Mouse (Mus musculus): ENCODE measurements around the gene Atp6v1c2. TPM values are rescaled to one million over a fixed set of nuclear protein-coding genes. Genes with fewer than 3 reads are reported as not detected.

Atp6v1c2 gene
- polyA plus RNA-seq, 1 experiment from 2014 or later: 0.69 TPM

DNA sequence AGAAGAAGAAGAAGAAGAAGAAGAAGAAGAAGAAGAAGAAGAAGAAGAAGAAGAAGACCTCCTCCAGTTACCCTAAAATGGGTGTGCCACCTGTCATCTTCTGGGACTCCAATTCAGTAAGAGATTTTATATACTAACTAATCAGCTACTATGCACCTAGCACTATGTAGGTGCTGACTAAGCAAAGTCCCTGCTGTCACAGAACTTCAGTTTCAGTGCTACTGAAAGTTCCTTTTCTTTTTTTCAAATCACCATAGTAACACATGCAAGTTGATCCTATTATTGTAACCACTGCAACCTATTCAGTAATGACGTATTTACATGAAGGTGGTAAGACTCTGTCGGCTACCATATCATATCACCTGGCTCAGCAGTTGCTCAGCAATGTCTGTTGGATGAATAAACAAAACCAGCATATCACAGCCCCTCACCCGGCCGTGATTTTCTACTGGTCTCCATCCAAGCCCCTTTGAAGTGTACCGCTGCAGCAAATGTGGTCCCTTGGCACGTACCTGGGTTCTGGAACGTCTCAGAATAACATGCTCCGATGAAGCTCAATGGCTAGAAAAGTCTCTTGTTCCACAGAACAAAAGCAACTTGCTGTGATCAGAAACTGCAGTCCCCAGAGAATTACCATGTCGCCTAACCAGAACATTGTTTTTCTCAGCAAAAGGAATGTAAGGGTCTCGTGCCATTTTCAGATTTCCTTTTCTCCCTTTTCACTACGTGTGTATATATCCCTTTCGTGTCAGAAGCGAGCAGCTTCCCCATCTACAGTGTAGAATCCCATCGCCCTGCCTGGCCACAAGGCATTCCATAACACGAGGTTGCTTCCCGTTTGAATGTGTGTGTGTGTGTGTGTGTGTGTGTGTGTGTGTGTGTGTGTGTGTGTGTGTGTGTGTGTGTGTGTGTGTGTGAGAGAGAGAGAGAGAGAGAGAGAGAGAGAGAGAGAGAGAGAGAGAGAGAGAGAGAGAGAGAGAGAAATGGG is 18.0 kb downstream of the Atp6v1c2 start:
- WGBS: 67% methylated on average over 16 of the region's 16 CpGs
- DNase-seq (ENCODE audit: low spot score): no peak
- no peak overlapping the region for H3K27ac ChIP-seq

DNA sequence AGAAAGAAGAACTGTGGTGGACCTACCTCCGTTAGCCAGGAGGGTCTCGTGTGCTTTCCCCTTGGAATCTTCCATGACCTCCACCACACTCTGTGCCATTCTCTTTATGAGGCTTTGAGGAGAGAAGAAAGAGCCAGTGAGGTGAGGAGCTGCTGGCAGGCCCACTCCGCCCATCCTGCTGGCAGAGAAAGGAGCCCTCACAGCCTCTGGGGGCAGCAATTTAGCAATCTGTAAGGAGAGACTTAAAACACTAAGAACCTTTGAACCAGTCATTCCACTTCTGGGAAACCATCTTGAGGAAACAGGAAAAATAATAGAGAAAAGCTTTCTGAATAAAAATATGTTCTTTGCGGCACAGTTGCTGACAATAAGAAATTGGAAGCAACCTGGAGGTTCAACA is 20.9 kb downstream of the Atp6v1c2 start:
- Histone ChIP-seq H3K4me3 (no peak overlapping the region), H3K4me1 (0 out of 2 replicates have a peak, but pooled peaks cover 2% of the 10 kb centered on the region), H3K27ac (no peak overlapping the region), H3K27me3 (ENCODE audit: insufficient read depth, poor library complexity, severe bottlenecking) (no peaks in the 10 kb centered on the region), H3K36me3 (no peaks in the 10 kb centered on the region), H3K9me3 (no peaks in the 10 kb centered on the region)
- WGBS: 68% methylated on average over 4 of the region's 4 CpGs
- no peak for DNase-seq (ENCODE audit: low spot score)

More for the DNA sequence above, 18.0 kb downstream of the Atp6v1c2 start:
- Histone ChIP-seq H3K4me1 (no peaks in the 10 kb centered on the region), H3K36me3 (no peaks in the 10 kb centered on the region), H3K4me3 (no peak overlapping the region), H3K27me3 (ENCODE audit: insufficient read depth, poor library complexity, severe bottlenecking) (no peaks in the 10 kb centered on the region), H3K9me3 (no peaks in the 10 kb centered on the region)

DNA sequence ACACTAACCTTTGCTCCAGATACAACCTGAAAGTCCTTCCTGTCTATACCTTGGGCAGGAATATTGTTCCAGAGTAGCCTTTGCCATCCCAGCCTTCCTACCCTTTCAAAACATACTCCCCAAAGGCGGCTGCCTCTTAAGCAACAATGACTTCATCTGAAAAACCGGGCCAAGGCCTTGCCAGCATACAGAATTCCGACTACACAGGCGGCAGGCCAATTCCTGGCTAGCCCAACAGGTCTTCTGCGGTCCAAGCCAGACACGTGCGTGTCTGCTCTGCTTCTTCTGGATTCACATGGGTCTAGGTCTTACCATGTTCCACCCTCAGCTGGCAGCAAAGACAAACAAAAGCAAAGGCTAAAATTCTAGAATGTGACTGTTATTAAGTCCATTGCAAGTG is 23.7 kb downstream of the Atp6v1c2 start:
- Histone ChIP-seq H3K36me3 (no peaks in the 10 kb centered on the region), H3K4me1 (0 out of 2 replicates have a peak, but pooled peaks cover 4% of the 10 kb centered on the region), H3K9me3 (no peaks in the 10 kb centered on the region), H3K27me3 (ENCODE audit: insufficient read depth, poor library complexity, severe bottlenecking) (no peaks in the 10 kb centered on the region), H3K4me3 (no peak overlapping the region), H3K27ac (no peak overlapping the region)
- DNase-seq (ENCODE audit: low spot score): no peak
- WGBS: 85% methylated on average over 7 of the region's 7 CpGs

DNA sequence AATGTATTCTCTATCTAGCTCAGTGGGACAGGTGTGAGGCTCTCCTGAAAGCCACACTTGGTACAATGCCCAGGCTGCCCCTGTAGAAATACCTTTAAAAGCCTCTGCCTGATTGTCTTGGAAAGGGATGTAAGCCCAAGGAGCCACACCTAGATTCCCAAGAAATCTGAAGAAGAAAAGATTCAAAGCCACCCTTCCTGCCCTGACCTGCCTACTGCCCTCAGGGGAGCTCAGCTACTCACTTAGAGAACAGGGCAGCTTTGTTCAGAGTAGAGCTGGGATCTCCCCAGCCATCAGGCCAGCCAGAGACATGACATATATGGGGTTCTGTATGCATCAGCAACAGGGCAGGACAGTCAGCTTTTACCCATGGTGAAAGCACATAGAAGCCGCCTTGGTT is 29.3 kb downstream of the Atp6v1c2 start:
- 74% methylated on average over 1 of the region's 1 CpGs for WGBS

DNA sequence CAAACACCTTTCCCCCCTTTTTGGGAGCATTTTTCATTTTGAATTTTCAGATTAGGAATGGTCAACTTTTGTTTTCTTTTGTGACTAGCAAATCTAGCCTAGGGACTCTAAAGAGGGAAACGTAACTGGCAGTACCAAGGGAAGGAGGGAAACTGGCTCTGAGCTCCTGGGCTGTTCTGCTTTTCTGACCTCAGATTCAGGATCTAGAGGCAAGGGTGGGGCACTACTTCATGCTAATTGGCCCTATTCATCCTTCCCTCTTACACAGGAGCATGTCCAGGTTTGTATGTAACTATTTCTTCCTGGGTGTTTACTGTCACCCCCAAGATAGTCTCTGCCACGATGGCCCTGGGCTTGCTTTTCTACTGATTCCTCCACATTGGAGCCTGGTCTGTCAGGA is 32.3 kb downstream of the Atp6v1c2 start:
- no peak overlapping the region for H3K27ac ChIP-seq
- H3K27me3 ChIP-seq (ENCODE audit: insufficient read depth, poor library complexity, severe bottlenecking): 0 out of 2 replicates have a peak, but pooled peaks cover 6% of the 10 kb centered on the region
- no peaks in the 10 kb centered on the region for H3K36me3 ChIP-seq
- no peak overlapping the region for H3K4me3 ChIP-seq
- no peaks in the 10 kb centered on the region for H3K9me3 ChIP-seq
- DNase-seq (ENCODE audit: low spot score): no peak
- H3K4me1 ChIP-seq: no peaks in the 10 kb centered on the region
- 73% methylated on average over 2 of the region's 2 CpGs for WGBS

More for the DNA sequence above, 29.3 kb downstream of the Atp6v1c2 start:
- Histone ChIP-seq H3K36me3 (no peaks in the 10 kb centered on the region), H3K9me3 (no peaks in the 10 kb centered on the region), H3K4me1 (0 out of 2 replicates have a peak, but pooled peaks cover 4% of the 10 kb centered on the region), H3K27me3 (ENCODE audit: insufficient read depth, poor library complexity, severe bottlenecking) (0 out of 2 replicates have a peak, but pooled peaks cover 6% of the 10 kb centered on the region), H3K27ac (no peak overlapping the region), H3K4me3 (no peak overlapping the region)
- DNase-seq (ENCODE audit: low spot score): no peak

DNA sequence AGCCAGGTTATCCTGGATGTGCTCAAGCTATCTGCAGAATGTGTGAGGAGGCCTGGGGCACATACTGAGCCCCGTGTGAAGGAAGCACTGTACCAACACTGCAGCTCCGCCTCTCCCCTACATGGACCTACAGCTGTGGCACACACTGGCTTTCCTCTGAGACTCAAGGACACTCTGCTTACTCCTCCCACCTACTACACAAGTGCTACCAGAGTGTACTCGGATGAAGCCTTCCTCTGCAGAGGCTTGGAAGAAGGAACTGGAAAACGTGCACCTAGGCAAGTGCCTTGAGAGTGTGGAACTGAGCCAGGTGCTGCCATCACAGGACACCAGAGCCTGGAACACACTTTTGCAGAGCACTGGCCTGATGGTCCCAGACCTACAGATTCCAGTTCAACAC is 38.6 kb downstream of the Atp6v1c2 start:
- peaks cover 11% of the 10 kb centered on the region for H3K36me3 ChIP-seq
- 65% methylated on average over 4 of the region's 4 CpGs for WGBS
- no peak overlapping the region for H3K27ac ChIP-seq
- no peak overlapping the region for H3K4me3 ChIP-seq
- DNase-seq (ENCODE audit: low spot score): no peak
- peaks cover 10% of the 10 kb centered on the region for H3K4me1 ChIP-seq
- H3K9me3 ChIP-seq: no peaks in the 10 kb centered on the region
- H3K27me3 ChIP-seq (ENCODE audit: insufficient read depth, poor library complexity, severe bottlenecking): no peaks in the 10 kb centered on the region

DNA sequence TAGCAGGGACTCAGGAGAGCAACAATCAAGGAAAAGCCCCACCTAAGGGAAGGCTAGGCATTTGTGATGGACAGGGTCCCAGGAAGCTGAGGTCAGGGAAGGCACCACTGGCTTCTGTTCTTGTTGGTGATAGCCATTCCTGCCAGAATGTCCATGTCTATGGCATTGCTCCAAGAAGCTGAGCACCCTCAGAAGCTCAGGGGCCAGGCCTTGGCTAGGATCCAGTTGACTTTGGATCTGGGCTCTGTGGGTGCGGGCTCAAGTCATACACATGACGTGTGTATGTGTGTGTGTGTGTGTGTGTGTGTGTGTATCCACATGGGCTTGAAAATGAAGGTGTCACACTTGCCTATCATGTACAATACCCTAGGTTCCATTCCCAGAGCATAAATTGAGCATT is 39.2 kb downstream of the Atp6v1c2 start:
- no peaks in the 10 kb centered on the region for H3K27me3 ChIP-seq (ENCODE audit: insufficient read depth, poor library complexity, severe bottlenecking)
- 80% methylated on average over 2 of the region's 2 CpGs for WGBS
- DNase-seq (ENCODE audit: low spot score): no peak
- peaks cover 17% of the 10 kb centered on the region for H3K36me3 ChIP-seq
- peaks cover 10% of the 10 kb centered on the region for H3K4me1 ChIP-seq
- no peaks in the 10 kb centered on the region for H3K9me3 ChIP-seq
- no peak overlapping the region for H3K4me3 ChIP-seq
- no peak overlapping the region for H3K27ac ChIP-seq

DNA sequence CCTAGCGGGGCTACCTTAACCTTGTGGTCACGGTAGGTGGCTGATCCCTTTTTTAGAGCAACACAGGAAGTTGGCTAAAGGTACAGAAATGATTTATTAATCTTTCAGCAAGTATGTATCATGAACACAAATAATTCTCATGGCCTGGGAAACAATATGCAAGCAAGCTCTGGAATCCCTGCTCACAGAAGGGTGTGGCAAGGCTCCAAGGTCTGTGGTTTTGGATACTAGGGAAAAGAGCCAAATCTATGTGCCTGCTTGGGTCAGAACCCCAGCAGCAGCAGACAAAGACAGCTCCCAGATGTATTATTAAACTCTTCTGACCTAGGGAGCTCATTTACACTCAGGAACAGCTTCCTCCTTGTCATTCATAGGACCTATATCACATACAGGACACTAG is 40.1 kb downstream of the Atp6v1c2 start:
- WGBS: 64% methylated on average over 2 of the region's 2 CpGs
- Histone ChIP-seq H3K4me3 (no peak overlapping the region), H3K9me3 (no peaks in the 10 kb centered on the region), H3K27ac (no peak overlapping the region), H3K36me3 (peaks cover 26% of the 10 kb centered on the region), H3K4me1 (peaks cover 10% of the 10 kb centered on the region), H3K27me3 (ENCODE audit: insufficient read depth, poor library complexity, severe bottlenecking) (no peaks in the 10 kb centered on the region)
- no peak for DNase-seq (ENCODE audit: low spot score)

DNA sequence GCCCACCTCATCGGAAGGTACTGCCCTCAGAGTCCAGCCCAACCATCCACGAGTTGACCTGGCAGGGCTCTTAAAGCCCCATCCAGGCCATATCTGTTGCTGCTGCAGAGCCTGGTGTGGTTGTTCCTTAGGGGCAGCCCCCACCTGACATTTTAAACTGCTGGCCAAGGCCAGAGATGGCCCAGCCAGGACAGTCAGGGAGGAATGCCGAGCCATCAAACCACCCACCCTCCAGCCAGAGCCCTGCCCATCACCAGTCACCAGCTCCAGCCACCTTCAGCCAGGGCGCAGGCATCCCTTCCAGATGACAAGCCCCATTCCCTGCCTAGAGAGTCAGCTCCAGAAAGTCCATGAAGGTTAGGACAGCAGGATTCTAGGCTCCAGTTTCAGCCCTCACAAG is 40.7 kb downstream of the Atp6v1c2 start:
- WGBS: 56% methylated on average over 4 of the region's 4 CpGs
- no peak overlapping the region for H3K4me3 ChIP-seq
- peaks cover 10% of the 10 kb centered on the region for H3K4me1 ChIP-seq

DNA sequence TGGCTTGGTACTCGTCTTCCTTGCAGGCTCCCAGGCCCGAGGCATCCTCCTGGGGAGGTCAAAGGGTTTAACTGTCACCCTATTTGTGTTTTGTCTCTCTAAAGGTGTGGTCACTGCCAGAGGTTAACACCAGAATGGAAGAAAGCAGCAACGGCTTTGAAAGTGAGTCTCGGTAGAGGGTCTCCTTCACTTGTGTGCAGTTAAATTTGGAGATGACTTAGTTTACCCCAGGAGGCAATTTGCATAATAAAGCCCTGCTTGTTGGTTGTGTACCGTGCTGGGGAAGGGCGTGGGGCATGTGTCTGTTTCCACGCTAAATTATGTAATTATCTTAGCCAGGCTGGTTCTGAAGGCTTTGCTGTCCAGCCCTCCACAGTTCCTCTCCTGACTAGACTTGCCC is 55.3 kb downstream of the Atp6v1c2 start:
- no peaks in the 10 kb centered on the region for H3K27me3 ChIP-seq (ENCODE audit: insufficient read depth, poor library complexity, severe bottlenecking)
- 85% methylated on average over 7 of the region's 7 CpGs for WGBS
- no peaks in the 10 kb centered on the region for H3K9me3 ChIP-seq
- peaks cover 9% of the 10 kb centered on the region; the same call in 1 of the 2 replicates for H3K4me1 ChIP-seq
- DNase-seq (ENCODE audit: low spot score): no peak
- peaks cover 94% of the 10 kb centered on the region for H3K36me3 ChIP-seq
- no peak overlapping the region for H3K27ac ChIP-seq
- no peak overlapping the region for H3K4me3 ChIP-seq

More for the DNA sequence above, 40.7 kb downstream of the Atp6v1c2 start:
- Histone ChIP-seq H3K36me3 (peaks cover 32% of the 10 kb centered on the region), H3K9me3 (no peaks in the 10 kb centered on the region), H3K27ac (no peak overlapping the region), H3K27me3 (ENCODE audit: insufficient read depth, poor library complexity, severe bottlenecking) (no peaks in the 10 kb centered on the region)
- no peak for DNase-seq (ENCODE audit: low spot score)

DNA sequence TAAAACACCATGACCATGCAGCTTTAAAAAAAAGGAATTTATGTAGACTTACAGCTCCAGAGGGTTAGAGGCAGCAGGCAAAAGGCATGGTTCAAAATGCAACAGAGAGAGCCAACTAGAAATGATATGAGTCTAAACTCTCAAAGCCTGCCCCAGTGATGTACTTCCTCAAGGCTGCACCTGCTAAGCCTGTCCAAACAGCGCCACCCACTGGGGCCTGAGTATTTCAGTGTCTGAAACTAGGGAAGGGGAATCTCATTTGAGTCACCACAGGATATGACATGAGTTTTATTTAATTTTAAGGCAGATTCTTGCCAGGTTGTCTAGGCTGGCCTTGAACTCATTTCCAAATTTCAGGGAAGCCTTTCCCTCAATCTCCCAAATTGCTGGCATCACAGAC is 57.9 kb downstream of the Atp6v1c2 start:
- no peak for DNase-seq (ENCODE audit: low spot score)
- Histone ChIP-seq H3K9me3 (no peaks in the 10 kb centered on the region), H3K4me1 (peaks cover 16% of the 10 kb centered on the region), H3K27me3 (ENCODE audit: insufficient read depth, poor library complexity, severe bottlenecking) (no peaks in the 10 kb centered on the region), H3K27ac (no peak overlapping the region), H3K4me3 (no peak overlapping the region), H3K36me3 (peaks cover 76% of the 10 kb centered on the region)
- WGBS: 68% methylated on average over 1 of the region's 1 CpGs

DNA sequence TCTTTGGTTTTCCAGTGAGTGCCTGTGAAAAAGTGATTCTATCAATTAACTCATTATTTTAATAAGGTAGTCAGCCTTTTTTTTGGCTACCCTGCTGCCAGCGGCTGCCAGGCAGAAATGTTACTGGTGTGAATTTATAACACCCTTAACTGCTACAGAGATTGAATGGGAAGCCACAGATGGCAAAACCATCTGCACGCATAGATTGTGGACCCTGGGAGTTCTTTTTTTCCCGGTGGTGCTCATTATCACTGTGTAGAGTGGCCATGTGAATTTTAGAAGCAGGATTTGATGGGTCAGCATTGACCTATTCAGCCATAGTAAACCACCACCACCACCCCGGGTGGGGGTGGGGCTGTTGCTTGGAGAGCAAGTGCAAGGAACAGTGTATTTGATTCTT is 61.8 kb downstream of the Atp6v1c2 start:
- Histone ChIP-seq H3K9me3 (no peaks in the 10 kb centered on the region), H3K36me3 (peaks cover 39% of the 10 kb centered on the region), H3K27me3 (ENCODE audit: insufficient read depth, poor library complexity, severe bottlenecking) (no peaks in the 10 kb centered on the region), H3K4me3 (peak overlapping the region; percentile 79), H3K4me1 (peaks cover 19% of the 10 kb centered on the region), H3K27ac (peak overlapping the region; percentile 90)
- DNase-seq (ENCODE audit: low spot score): no peak
- WGBS: 16% methylated on average over 4 of the region's 4 CpGs

DNA sequence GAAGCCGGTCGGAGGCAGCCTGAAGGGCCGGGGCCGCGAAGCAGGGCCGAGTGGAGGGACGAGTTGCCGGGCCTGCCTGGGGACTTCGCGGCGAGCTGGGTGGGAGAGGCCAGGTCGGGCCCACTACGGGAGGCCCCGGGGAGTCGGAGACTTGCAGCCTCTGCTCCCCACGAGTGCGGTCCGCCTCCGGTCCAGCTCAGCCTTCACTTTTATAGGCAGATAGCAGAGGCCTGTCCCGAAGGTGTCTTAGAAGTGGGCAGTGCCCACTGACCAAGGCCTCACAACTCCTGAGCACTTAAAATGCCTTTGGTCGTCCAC is 62.5 kb downstream of the Atp6v1c2 start:
- WGBS: under 1% methylated on average over 21 of the region's 21 CpGs

More for the DNA sequence above, 62.5 kb downstream of the Atp6v1c2 start:
- no peak for DNase-seq (ENCODE audit: low spot score)
- no peaks in the 10 kb centered on the region for H3K9me3 ChIP-seq
- peak overlapping the region; percentile 90 for H3K27ac ChIP-seq
- H3K4me3 ChIP-seq: peak overlapping the region; percentile 79
- H3K36me3 ChIP-seq: peaks cover 32% of the 10 kb centered on the region
- no peaks in the 10 kb centered on the region for H3K27me3 ChIP-seq (ENCODE audit: insufficient read depth, poor library complexity, severe bottlenecking)
- peaks cover 19% of the 10 kb centered on the region for H3K4me1 ChIP-seq

Data from heart, embryonic 10.5 days (tissue).